Mouse (Mus musculus) embryonic facial prominence, embryonic 15.5 days (tissue): ENCODE results near the gene Decr2. TPM values are rescaled to one million over a fixed set of nuclear protein-coding genes. Genes with fewer than 3 reads are reported as not detected.

Source experiments
- ATAC-seq: fragments of 200-750 bp; cut with Nextera tagmentation; 2 replicates; pipeline ENCODE4 v1.8.0; 2017; ENCODE audit warnings: low read depth, moderate TSS enrichment; ENCODE audit not compliant: insufficient number of reproducible peaks, low FRiP score, low TSS enrichment
- H3K27ac ChIP-seq: fragments of 300-500 bp; sonication (generic); replicated peaks from 2 replicates; pipeline ENCODE4 v1.5.1; 2015; ENCODE audit warnings: mild to moderate bottlenecking, inconsistent platforms
- H3K27me3 ChIP-seq: fragments of 300-500 bp; sonication (generic); 2 replicates; pipeline ENCODE4 v1.6.1; 2015; ENCODE audit warnings: inconsistent platforms
- H3K36me3 ChIP-seq: fragments of 300-500 bp; sonication (generic); 2 replicates; pipeline ENCODE4 v1.6.1; 2015; ENCODE audit warnings: mild to moderate bottlenecking, inconsistent platforms
- H3K4me1 ChIP-seq: fragments of 300-500 bp; sonication (generic); 2 replicates; pipeline ENCODE4 v1.6.1; 2015; ENCODE audit warnings: inconsistent platforms
- H3K4me2 ChIP-seq: fragments of 300-500 bp; sonication (generic); replicated peaks from 2 replicates; pipeline ENCODE4 v1.6.1; 2015; ENCODE audit warnings: mild to moderate bottlenecking, inconsistent platforms
- H3K4me3 ChIP-seq: fragments of 300-500 bp; sonication (generic); replicated peaks from 2 replicates; pipeline ENCODE4 v1.5.1; 2015; ENCODE audit warnings: mild to moderate bottlenecking, inconsistent platforms
- H3K9ac ChIP-seq: fragments of 300-500 bp; sonication (generic); 2 replicates; pipeline ENCODE4 v1.6.1; 2015; ENCODE audit warnings: inconsistent platforms
- H3K9me3 ChIP-seq: fragments of 300-500 bp; sonication (generic); replicated peaks from 2 replicates; pipeline ENCODE4 v1.6.1; 2016; ENCODE audit warnings: inconsistent platforms
- WGBS: fragments of 180-500 bp; shearing (Covaris S2); methylation state at CpG from one replicate; pipeline ENCODE4 v1.1.7; 2015; 5-methylcytosine and 5-hydroxymethylcytosine counted together
- polyA plus RNA-seq: library from polyadenylated mRNA; unstranded; fragments of >200 nt; fragmentation: Nextera tagmentation; extraction: Ambion mirVana; gene quantifications from 2 replicates; pipeline ENCODE4 v1.2.1, GENCODE M21; 2015

The Decr2 gene
- polyA plus RNA-seq, 1 experiment from 2014 or later = 42.6 TPM

GRCm38 (mm10) chr17:26031583-26031982 is 58.6 kb downstream of the Decr2 start:
- Histone ChIP-seq H3K4me2 (no peak overlapping the region), H3K4me1 (no peaks in the 10 kb centered on the region), H3K27ac (no peak overlapping the region), H3K4me3 (no peak overlapping the region), H3K9ac (no peak overlapping the region), H3K27me3 (no peaks in the 10 kb centered on the region), H3K36me3 (peaks cover 37% of the 10 kb centered on the region), H3K9me3 (no peaks in the 10 kb centered on the region)
- WGBS = 94% methylated on average over 5 of the region's 5 CpGs
- no peak for ATAC-seq

Other genes starting within 250 kb of the Decr2 start
- 2.5 and 3.5 TPM in 2 replicates for gene Gm20683, start 248.6 kb downstream of the Decr2 start, polyA plus RNA-seq
- 24.5 and 25.8 TPM in 2 replicates for gene Rhot2, start 245.5 kb downstream of the Decr2 start, polyA plus RNA-seq
- 21.5 and 32.1 TPM in 2 replicates for gene Wdr90, start 228.8 kb downstream of the Decr2 start, polyA plus RNA-seq
- 13.4 and 15.7 TPM in 2 replicates for gene Mcrip2, start 221.6 kb downstream of the Decr2 start, polyA plus RNA-seq
- 49.6 and 51.8 TPM in 2 replicates for gene Mettl26, start 215.3 kb downstream of the Decr2 start, polyA plus RNA-seq
- 0.62 and 0.83 TPM in 2 replicates for gene Wfikkn1, start 209.5 kb downstream of the Decr2 start, polyA plus RNA-seq
- 35.8 and 38.9 TPM in 2 replicates for gene Rab40c, start 170.6 kb downstream of the Decr2 start, polyA plus RNA-seq
- gene Pigq, start 145.4 kb downstream of the Decr2 start, polyA plus RNA-seq = 51.1 and 58.4 TPM in 2 replicates
- 2.7 and 5.8 TPM in 2 replicates for gene Nhlrc4, start 145.4 kb downstream of the Decr2 start, polyA plus RNA-seq
- gene A930017K11Rik, start 137.8 kb downstream of the Decr2 start, polyA plus RNA-seq = 0.24 and 0.28 TPM in 2 replicates
- gene Capn15, start 104.5 kb downstream of the Decr2 start, polyA plus RNA-seq = 24.5 and 29.8 TPM in 2 replicates
- 18.3 and 19.6 TPM in 2 replicates for gene Rab11fip3, start 20.8 kb downstream of the Decr2 start, polyA plus RNA-seq
- gene Nme4, start 5.3 kb upstream of the Decr2 start, polyA plus RNA-seq = 87.1 and 98.8 TPM in 2 replicates
- 2.9 and 3.5 TPM in 2 replicates for gene Tmem8, start 23.0 kb upstream of the Decr2 start, polyA plus RNA-seq
- gene Mrpl28, start 33.2 kb upstream of the Decr2 start, polyA plus RNA-seq = 190 and 191 TPM in 2 replicates
- 12.7 and 15.8 TPM in 2 replicates for gene Axin1, start 48.4 kb upstream of the Decr2 start, polyA plus RNA-seq
- 0.67 and 0.88 TPM in 2 replicates for gene Pdia2, start 108.8 kb upstream of the Decr2 start, polyA plus RNA-seq
- gene Rgs11, start 112.6 kb upstream of the Decr2 start, polyA plus RNA-seq = 14.8 and 19.8 TPM in 2 replicates
- gene Arhgdig, start 117.4 kb upstream of the Decr2 start, polyA plus RNA-seq = 30.5 and 36.6 TPM in 2 replicates
- gene Fam234a, start 153.9 kb upstream of the Decr2 start, polyA plus RNA-seq = 50.8 and 56.2 TPM in 2 replicates
- gene Luc7l, start 162.6 kb upstream of the Decr2 start, polyA plus RNA-seq = 99.6 and 111 TPM in 2 replicates